Mouse (Mus musculus) bone marrow macrophage, adult 2 months (primary cell): ENCODE measurements around the gene Abcc2.

Source experiments
- CTCF ChIP-seq: IDR thresholded peaks from 2 replicates; pipeline ENCODE4 v1.5.1; 2012; ENCODE audit warnings: low read depth, mild to moderate bottlenecking, low read length, moderate library complexity
- POLR2A ChIP-seq: IDR thresholded peaks from 2 replicates; pipeline ENCODE4 v1.6.1; 2012; ENCODE audit warnings: mild to moderate bottlenecking, low read depth, low read length, borderline replicate concordance

DNA sequence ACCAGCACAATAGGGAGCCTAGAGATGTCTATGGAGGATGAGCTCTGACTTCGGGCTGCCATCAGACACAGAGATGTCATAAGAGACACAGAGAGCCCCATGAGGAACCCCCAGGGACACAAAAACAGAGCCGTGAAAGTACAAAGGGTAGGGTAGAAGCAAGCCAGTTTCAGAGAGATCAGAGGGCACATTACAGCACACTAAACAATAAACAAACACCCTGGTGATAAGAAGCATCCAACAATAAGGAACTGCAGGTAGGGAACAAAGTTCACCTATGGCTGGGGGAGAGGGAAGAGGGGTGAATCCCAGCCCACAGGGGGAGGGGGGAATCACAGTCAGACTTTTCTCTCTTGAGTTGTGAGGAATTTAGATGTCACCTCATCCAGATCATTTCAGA, 105.7 kb downstream of the Abcc2 start:
- TF ChIP-seq POLR2A, result no peak
- no peak for TF ChIP-seq CTCF
